Mouse (Mus musculus) hindbrain, embryonic 12.5 days (tissue): ENCODE measurements around the gene Repin1. TPM values are rescaled to one million over a fixed set of nuclear protein-coding genes. Genes with fewer than 3 reads are reported as not detected.
A peak's percentile ranks its signal among the peaks of the same experiment; 100 is the strongest.

ENCODE experiments used
- ATAC-seq: fragments of 200-750 bp; cut with Nextera tagmentation; 2 replicates; pipeline ENCODE4 v1.8.0; 2017; ENCODE audit warnings: moderate TSS enrichment; ENCODE audit not compliant: low FRiP score
- H3K27ac ChIP-seq: fragments of 300-500 bp; sonication (generic); 2 replicates; pipeline ENCODE4 v1.5.1; 2016; ENCODE audit warnings: mild to moderate bottlenecking
- H3K27me3 ChIP-seq: fragments of 300-500 bp; sonication (generic); 2 replicates; pipeline ENCODE4 v1.6.1; 2016; ENCODE audit warnings: mild to moderate bottlenecking
- H3K36me3 ChIP-seq: fragments of 300-500 bp; sonication (generic); 2 replicates; pipeline ENCODE4 v1.6.1; 2016; ENCODE audit warnings: mild to moderate bottlenecking
- H3K4me1 ChIP-seq: fragments of 300-500 bp; sonication (generic); 2 replicates; pipeline ENCODE4 v1.6.1; 2016
- H3K4me2 ChIP-seq: fragments of 300-500 bp; sonication (generic); replicated peaks from 2 replicates; pipeline ENCODE4 v1.6.1; 2016; ENCODE audit warnings: mild to moderate bottlenecking
- H3K4me3 ChIP-seq: fragments of 300-500 bp; sonication (generic); 2 replicates; pipeline ENCODE4 v1.5.1; 2016; ENCODE audit warnings: mild to moderate bottlenecking
- H3K9ac ChIP-seq: fragments of 300-500 bp; sonication (generic); 2 replicates; pipeline ENCODE4 v1.6.1; 2016; ENCODE audit warnings: mild to moderate bottlenecking, moderate library complexity
- H3K9me3 ChIP-seq: fragments of 300-500 bp; sonication (generic); replicated peaks from 2 replicates; pipeline ENCODE4 v1.6.1; 2016; ENCODE audit warnings: mild to moderate bottlenecking
- WGBS: fragments of 180-500 bp; shearing (Covaris S2); methylation state at CpG from one replicate; pipeline ENCODE4 v1.1.7; 2016; 5-methylcytosine and 5-hydroxymethylcytosine counted together
- polyA plus RNA-seq: library from polyadenylated mRNA; unstranded; fragments of >200 nt; fragmentation: Nextera tagmentation; extraction: Ambion mirVana; gene quantifications from 2 replicates; pipeline ENCODE4 v1.2.1, GENCODE M21; 2016

Gene Repin1
- polyA plus RNA-seq, 1 experiment from 2014 or later, result 43.9 TPM

DNA sequence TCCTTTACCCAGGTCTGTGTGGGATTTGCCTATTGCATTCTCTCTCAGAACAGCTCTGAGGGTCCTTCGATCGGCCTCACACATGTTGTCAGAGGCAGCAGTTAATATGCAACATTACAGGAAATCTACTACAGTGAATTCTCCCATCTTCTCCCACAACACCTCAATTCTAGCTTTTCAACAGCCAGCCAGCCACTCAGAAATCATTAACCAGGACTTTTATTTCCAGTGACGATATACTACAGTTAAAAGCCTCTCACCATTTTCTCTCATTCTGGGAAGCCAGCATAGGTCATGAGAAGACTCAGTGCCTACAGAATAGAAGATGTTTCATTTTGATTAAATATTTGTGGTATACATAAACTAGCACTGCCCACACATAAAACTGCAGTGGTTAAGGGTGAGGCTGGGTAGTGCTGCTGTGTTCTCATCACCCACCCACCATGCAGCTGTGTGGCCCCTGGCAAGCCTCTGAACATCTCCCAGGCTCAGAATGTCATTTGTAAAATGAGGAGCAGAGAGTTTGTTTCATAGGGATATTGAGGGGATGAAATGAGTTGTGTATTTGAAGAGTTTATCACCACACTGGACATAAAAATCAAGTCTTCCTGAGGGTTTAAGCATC, 2.4 kb upstream of the Repin1 start:
- no peak overlapping the region for H3K4me3 ChIP-seq
- peaks cover 18% of the 10 kb centered on the region for H3K4me1 ChIP-seq
- no peak overlapping the region for H3K4me2 ChIP-seq
- no peaks in the 10 kb centered on the region for H3K27me3 ChIP-seq
- WGBS, result 83% methylated on average over 3 of the region's 3 CpGs
- no peak overlapping the region for H3K9ac ChIP-seq
- H3K27ac ChIP-seq, result no peak overlapping the region
- peaks cover 9% of the 10 kb centered on the region for H3K36me3 ChIP-seq
- H3K9me3 ChIP-seq, result peaks cover 3% of the 10 kb centered on the region
- ATAC-seq, result no peak

DNA sequence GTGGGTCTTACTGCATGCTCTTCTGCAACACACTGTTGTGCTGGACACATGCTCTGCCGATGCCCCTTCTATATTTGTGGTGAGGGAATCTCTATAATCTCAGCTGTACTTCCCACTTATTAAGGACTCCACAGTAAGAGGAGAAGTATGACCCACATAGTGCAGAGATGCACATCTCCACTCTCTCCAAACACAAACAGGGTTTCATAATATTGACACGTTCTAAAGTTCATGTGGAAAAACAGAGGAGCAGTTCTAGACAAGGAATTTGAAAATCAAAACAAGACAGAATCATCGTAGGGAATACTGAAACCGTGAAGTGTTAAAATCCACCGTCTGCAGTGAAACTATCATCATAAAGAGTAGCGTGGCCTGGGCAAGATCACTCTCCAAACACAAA, 1.8 kb upstream of the Repin1 start:
- 91% methylated on average over 6 of the region's 6 CpGs for WGBS
- Histone ChIP-seq H3K4me2 (no peak overlapping the region), H3K36me3 (peaks cover 15% of the 10 kb centered on the region), H3K27me3 (no peaks in the 10 kb centered on the region), H3K9ac (no peak overlapping the region), H3K4me1 (peaks cover 18% of the 10 kb centered on the region), H3K9me3 (peaks cover 9% of the 10 kb centered on the region), H3K27ac (no peak overlapping the region), H3K4me3 (no peak overlapping the region)
- no peak for ATAC-seq

DNA sequence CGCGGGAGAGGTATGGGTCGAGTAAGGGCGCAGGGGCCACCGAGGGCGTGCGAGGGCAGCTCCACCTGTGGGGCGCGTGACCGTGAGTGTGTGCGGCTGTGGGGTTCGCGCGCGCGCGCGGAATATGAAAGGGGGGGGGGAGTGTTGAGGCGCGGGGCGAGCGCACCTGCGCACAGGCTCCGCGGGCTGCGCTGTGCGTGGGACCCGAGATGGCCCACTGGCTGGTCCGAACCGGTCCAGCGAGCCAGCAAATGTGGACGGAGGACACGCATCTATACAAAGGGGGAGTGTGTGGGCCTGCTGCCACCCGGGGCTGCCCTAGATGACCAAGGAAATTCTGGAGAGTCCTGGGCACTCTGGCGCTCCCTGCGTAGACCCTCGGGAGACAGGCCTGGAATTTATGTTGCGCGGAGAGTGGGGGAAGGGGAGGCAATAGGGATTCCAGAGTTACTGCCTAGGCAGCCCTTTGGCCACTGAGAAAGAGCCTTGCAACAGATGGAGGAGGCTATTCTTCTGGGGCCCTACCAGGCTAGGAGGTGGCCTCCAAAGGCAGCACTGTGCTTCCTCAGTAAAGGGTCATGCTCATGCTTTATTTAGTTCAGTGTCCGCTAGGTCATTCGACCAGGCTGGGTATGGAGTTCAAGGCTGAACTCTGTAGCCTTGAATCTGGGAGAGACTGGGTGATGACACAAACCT, 508 bp downstream of the Repin1 start:
- peak overlapping the region; percentile 72 for H3K4me2 ChIP-seq
- WGBS, result under 1% methylated on average over 41 of the region's 41 CpGs
- peak overlapping the region; percentile 64 for H3K4me3 ChIP-seq
- H3K9ac ChIP-seq, result peak overlapping the region; percentile 90
- peak overlapping the region; percentile 88 for H3K27ac ChIP-seq
- H3K4me1 ChIP-seq, result peaks cover 18% of the 10 kb centered on the region
- H3K27me3 ChIP-seq, result no peaks in the 10 kb centered on the region
- H3K9me3 ChIP-seq, result peaks cover 20% of the 10 kb centered on the region
- H3K36me3 ChIP-seq, result peaks cover 38% of the 10 kb centered on the region
- peak; percentile 69 for ATAC-seq

DNA sequence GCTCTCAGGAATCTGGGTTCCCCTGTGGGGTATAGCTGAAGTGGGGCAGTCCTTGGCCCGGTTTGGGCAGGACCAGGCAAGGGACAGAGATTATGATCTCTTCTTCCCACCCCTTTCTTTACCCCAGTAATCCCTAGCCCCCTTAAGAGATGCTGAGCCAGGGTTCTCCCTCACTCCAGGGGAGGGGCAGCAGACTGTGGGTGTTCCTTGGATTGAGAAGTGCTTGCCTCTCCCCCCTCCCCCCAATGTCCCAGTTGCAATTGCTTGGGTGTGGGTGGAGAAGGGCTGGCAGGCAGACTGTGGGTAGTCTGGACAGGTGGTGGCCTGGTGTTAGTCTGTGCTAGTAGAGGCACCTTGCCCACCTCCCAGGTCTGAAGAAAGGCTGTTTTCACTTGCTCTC, 1.6 kb downstream of the Repin1 start:
- Histone ChIP-seq H3K4me2 (peak overlapping the region; percentile 72), H3K9ac (peak overlapping the region; percentile 90), H3K4me1 (peaks cover 18% of the 10 kb centered on the region), H3K9me3 (peaks cover 20% of the 10 kb centered on the region), H3K27me3 (no peaks in the 10 kb centered on the region), H3K36me3 (peaks cover 45% of the 10 kb centered on the region), H3K4me3 (peak overlapping the region; percentile 64; the same call in 1 of the 2 replicates), H3K27ac (0 out of 2 replicates have a peak overlapping the region, but pooled peaks have one; percentile 88)
- no peak for ATAC-seq
- WGBS, result 59% methylated on average over 1 of the region's 1 CpGs

DNA sequence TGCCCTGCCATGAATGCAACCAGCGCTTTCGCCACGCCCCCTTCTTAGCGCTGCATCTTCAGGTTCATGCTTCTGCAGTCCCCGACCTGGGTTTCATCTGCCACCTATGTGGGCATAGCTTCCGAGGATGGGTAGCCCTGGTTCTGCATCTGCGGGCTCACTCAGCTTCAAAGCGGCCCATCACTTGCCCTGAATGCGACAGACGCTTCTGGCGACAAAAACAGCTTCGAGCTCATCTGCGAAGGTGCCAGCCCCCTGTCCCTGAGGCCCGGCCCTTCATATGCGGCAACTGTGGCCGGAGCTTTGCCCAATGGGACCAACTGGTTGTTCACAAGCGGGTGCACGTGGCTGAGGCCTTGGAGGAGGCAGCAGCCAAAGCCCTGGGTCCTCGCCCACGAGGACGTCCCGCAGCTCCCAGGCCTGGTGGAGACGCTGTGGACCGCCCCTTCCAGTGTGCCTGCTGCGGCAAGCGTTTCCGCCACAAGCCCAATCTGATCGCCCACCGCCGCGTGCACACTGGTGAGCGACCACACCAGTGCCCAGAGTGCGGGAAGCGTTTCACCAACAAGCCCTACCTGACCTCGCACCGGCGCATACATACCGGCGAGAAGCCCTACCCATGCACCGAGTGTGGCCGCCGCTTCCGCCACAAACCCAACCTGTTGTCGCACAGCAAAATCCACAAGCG, 3.0 kb downstream of the Repin1 start:
- 96% methylated on average over 45 of the region's 45 CpGs for WGBS
- H3K9ac ChIP-seq, result no peak overlapping the region
- no peak overlapping the region for H3K27ac ChIP-seq
- no peak for ATAC-seq
- H3K4me2 ChIP-seq, result no peak overlapping the region
- H3K4me3 ChIP-seq, result no peak overlapping the region
- peaks cover 45% of the 10 kb centered on the region for H3K36me3 ChIP-seq
- H3K27me3 ChIP-seq, result no peaks in the 10 kb centered on the region
- peaks cover 25% of the 10 kb centered on the region for H3K4me1 ChIP-seq
- H3K9me3 ChIP-seq, result peaks cover 20% of the 10 kb centered on the region

DNA sequence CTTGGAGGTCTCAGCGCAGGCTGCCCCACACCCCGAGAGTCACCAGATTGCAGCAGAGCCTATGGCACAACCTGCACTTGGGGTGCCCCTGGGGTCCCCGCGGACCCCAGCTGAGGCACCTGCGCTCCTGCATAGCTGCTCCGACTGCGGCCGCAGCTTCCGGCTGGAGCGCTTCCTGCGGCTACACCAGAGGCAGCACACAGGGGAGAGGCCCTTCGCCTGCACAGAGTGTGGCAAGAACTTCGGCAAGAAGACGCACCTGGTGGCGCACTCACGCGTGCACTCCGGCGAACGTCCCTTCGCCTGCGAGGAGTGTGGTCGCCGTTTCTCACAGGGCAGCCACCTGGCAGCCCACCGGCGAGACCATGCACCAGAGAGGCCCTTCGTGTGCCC, 3.5 kb downstream of the Repin1 start:
- Histone ChIP-seq H3K36me3 (peaks cover 45% of the 10 kb centered on the region), H3K4me2 (no peak overlapping the region), H3K9ac (no peak overlapping the region), H3K4me3 (no peak overlapping the region), H3K4me1 (peaks cover 25% of the 10 kb centered on the region), H3K27ac (no peak overlapping the region), H3K9me3 (peaks cover 20% of the 10 kb centered on the region), H3K27me3 (no peaks in the 10 kb centered on the region)
- 96% methylated on average over 27 of the region's 27 CpGs for WGBS
- no peak for ATAC-seq

DNA sequence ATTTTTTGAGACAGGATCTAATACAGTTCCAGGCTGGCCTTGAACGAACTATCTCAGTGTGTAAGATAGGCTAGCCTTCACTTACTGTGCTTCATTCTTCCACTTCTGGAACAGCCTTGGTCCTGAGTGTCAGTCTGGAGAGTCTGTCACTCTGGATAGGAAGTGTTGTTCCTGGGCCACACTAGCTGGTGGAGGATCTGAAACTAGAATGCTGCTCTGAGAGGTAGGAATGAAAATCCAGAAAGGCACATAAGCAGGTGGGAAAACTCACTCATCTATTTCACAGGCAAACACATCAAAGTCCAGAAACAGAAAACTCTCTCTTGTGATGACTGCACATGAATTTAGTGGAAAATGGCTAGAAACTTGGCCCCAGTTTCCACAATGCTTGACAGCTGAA, 6.9 kb downstream of the Repin1 start:
- peaks cover 20% of the 10 kb centered on the region for H3K9me3 ChIP-seq
- 84% methylated on average over 1 of the region's 1 CpGs for WGBS
- no peak overlapping the region for H3K9ac ChIP-seq
- H3K4me3 ChIP-seq, result no peak overlapping the region
- 0 out of 2 replicates have a peak overlapping the region, but pooled peaks have one; percentile 85 for H3K27ac ChIP-seq
- H3K27me3 ChIP-seq, result no peaks in the 10 kb centered on the region
- H3K4me2 ChIP-seq, result no peak overlapping the region
- ATAC-seq, result no peak
- peaks cover 13% of the 10 kb centered on the region for H3K4me1 ChIP-seq
- H3K36me3 ChIP-seq, result peaks cover 46% of the 10 kb centered on the region

DNA sequence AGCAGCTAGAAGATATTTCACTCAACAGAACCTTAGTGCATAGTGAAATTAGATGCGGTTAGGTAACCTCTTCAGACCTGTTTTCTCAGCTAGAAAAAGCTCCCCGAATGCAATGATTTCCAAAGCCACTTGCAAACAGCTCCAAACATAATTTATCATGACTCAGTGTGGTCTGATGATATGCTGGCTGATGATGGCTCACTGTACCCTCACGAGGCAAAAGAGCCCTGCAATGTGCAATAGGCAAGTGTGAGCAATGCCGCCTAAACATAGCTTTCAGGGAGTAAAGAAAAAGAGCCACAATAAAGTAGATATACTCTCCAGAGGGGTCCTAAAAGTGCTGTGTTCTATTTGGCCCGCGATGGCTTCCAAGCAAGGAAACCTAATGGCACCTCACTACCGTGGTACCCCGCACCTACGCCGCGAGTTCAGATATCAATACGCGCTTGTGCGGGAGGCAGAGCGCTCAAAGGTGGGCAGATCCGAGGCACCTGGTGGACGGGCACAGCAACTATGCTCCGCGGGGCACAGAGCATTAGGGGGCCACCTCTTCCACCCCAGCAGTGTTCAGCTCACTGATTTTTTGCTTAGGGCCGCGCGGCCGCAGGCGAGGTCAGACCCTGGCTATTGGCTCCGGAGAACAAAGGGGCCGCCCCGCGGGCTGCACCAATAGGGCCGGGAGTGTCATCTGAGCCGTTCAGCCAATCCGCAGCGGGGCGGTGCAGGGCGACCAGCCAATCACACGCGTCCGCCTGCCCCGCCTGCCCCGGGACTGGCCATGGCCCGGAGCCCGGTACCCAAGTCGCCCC, 7.8 kb downstream of the Repin1 start, which contains the start of gene Zfp775:
Zfp775 (plus strand) TSS at position 793 of the 809 bp plus-strand sequence.
- Histone ChIP-seq H3K27me3 (no peaks in the 10 kb centered on the region), H3K36me3 (peaks cover 38% of the 10 kb centered on the region), H3K9ac (peak within 1 kb of the TSS; percentile 89), H3K27ac (peak within 1 kb of the TSS; percentile 85), H3K4me1 (peaks cover 13% of the 10 kb centered on the region), H3K4me3 (peak within 1 kb of the TSS; percentile 62), H3K4me2 (peak within 1 kb of the TSS; percentile 84), H3K9me3 (peaks cover 15% of the 10 kb centered on the region)
- WGBS, result 5% methylated on average over 42 of the region's 42 CpGs
- peak; percentile 100 for ATAC-seq

DNA sequence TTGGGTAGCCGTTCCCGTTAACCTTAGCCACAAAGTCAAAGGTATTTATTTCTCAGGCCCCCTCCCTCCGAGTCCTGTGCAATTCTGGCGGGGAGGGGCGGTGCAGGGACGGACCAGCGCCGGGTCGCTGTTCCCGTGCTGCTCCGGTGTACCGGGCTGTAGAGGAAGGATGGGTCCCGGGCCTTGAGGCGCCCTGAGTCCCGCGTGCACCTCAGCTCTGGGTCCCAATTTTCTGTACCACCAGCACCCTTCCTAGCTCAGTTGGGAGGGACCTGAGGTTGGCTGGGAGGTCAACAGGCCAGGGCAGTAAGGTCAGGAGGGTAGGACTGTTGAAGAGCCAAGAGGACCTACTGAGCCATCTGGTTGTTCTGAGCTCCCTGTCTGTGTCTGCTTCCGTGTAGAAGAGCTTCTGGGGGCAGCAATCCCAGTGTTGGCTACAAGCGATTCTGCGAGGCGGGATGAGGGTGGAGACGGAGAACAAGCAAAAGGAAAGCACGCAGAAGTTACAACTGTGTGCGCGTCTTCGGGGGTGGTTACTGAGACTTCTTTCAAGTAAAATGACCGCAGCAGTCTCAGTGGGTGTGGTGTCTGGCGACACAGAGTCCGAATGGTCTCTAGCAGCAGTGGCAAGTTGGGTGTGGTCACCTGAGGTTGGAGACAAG, 8.5 kb downstream of the Repin1 start:
- H3K36me3 ChIP-seq, result peaks cover 30% of the 10 kb centered on the region
- ATAC-seq, result peak; percentile 89
- peak overlapping the region; percentile 89 for H3K9ac ChIP-seq
- H3K27me3 ChIP-seq, result no peaks in the 10 kb centered on the region
- 3% methylated on average over 28 of the region's 28 CpGs for WGBS
- H3K27ac ChIP-seq, result peak overlapping the region; percentile 85
- H3K4me2 ChIP-seq, result peak overlapping the region; percentile 84
- H3K4me1 ChIP-seq, result peaks cover 13% of the 10 kb centered on the region
- H3K9me3 ChIP-seq, result peaks cover 8% of the 10 kb centered on the region
- peak overlapping the region; percentile 62 for H3K4me3 ChIP-seq

DNA sequence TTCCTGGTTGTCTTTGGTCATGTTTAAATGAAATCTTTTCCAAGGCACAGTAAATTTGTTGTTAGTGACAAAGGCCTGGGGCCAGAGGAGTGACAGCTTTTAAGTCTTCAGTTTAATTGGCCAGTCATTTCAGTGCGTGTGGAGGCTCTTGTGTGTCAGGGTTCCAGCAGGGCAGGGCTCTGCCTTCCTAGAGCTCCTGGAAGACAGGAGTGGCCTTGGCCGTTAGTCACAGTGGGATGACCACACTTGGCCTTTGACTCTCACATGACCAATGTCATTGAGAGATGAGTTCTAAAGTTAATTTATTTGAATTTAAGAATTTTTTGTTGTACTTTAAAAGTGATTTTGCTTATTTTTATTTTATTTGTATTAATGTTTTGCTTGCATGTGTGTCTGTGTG, 14.4 kb downstream of the Repin1 start:
- H3K27me3 ChIP-seq, result no peaks in the 10 kb centered on the region
- no peak overlapping the region for H3K9ac ChIP-seq
- peaks cover 13% of the 10 kb centered on the region for H3K36me3 ChIP-seq
- H3K27ac ChIP-seq, result no peak overlapping the region
- H3K9me3 ChIP-seq, result no peaks in the 10 kb centered on the region
- no peak overlapping the region for H3K4me3 ChIP-seq
- H3K4me2 ChIP-seq, result no peak overlapping the region
- ATAC-seq, result no peak
- H3K4me1 ChIP-seq, result 0 out of 2 replicates have a peak, but pooled peaks cover 3% of the 10 kb centered on the region
- 70% methylated on average over 2 of the region's 2 CpGs for WGBS

DNA sequence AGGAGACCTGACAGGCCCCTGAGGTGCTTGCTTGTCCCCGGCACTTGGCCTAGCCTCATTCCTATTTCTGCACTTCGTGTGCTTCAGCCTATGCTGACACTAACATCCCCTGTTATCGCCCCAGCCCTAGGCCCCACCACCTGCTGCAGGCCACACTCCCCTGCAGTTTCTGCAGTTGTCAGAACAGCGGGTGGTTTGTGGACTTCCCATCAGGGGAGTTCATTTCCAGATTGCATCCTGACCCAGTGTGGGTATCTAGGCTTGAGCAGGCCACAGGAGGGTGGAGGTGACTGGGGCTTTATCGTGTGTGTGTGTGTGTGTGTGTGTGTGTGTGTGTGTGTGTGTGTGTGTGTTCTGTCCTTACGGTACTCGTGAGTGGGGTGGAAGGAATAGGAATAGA, 15.8 kb downstream of the Repin1 start:
- Histone ChIP-seq H3K9me3 (no peaks in the 10 kb centered on the region), H3K9ac (no peak overlapping the region), H3K27ac (no peak overlapping the region), H3K27me3 (no peaks in the 10 kb centered on the region), H3K4me1 (0 out of 2 replicates have a peak, but pooled peaks cover 3% of the 10 kb centered on the region), H3K4me3 (no peak overlapping the region), H3K36me3 (peaks cover 27% of the 10 kb centered on the region), H3K4me2 (no peak overlapping the region)
- no peak for ATAC-seq
- WGBS, result 46% methylated on average over 5 of the region's 7 CpGs
